Mouse (Mus musculus) myocyte (in vitro differentiated cells): ENCODE data around the gene BC030499. TPM values are rescaled to one million over a fixed set of nuclear protein-coding genes. Genes with fewer than 3 reads are reported as not detected.

Experiments used
- H3K27me3 ChIP-seq: one replicate; pipeline ENCODE4 v1.6.1; 2011; ENCODE audit not compliant: control insufficient read depth, insufficient read depth, insufficient read length
- H3K36me3 ChIP-seq: one replicate; pipeline ENCODE4 v1.6.1; 2011; ENCODE audit not compliant: control insufficient read depth, insufficient read depth
- H3K4me2 ChIP-seq: one replicate; pipeline ENCODE4 v1.6.1; 2011; ENCODE audit warnings: low read depth, control low read depth
- H3K4me3 ChIP-seq: one replicate; pipeline ENCODE4 v1.5.1; 2011; ENCODE audit warnings: mild to moderate bottlenecking, control low read depth, moderate library complexity
- H3K79me2 ChIP-seq: one replicate; pipeline ENCODE4 v1.6.1; 2011; ENCODE audit not compliant: control insufficient read depth, insufficient read depth
- H3ac ChIP-seq: one replicate; pipeline ENCODE4 v1.6.1; 2011; ENCODE audit not compliant: control insufficient read depth, insufficient read length
- CEBPB ChIP-seq: IDR thresholded peaks from 2 replicates; pipeline ENCODE4 v1.6.1; 2011; ENCODE audit warnings: mild to moderate bottlenecking, moderate library complexity; ENCODE audit not compliant: poor library complexity, insufficient read depth, severe bottlenecking
- E2F4 ChIP-seq: IDR thresholded peaks from one replicate; pipeline ENCODE4 v1.6.1; 2011; ENCODE audit warnings: mild to moderate bottlenecking, control low read depth, moderate library complexity; ENCODE audit not compliant: insufficient read depth
- MAX ChIP-seq: IDR thresholded peaks from one replicate; pipeline ENCODE4 v1.6.1; 2011; ENCODE audit warnings: low read depth, mild to moderate bottlenecking, control low read depth
- MYOD1 ChIP-seq, 3 experiments: IDR thresholded peaks; one replicate each; pipeline ENCODE4 v1.6.1; 2011; ENCODE audit warnings: control low read depth in 2 of 3, low read depth in 2 of 3, mild to moderate bottlenecking in 2 of 3, moderate library complexity in 1 of 3; ENCODE audit not compliant: insufficient read length in 2 of 3, control insufficient read depth in 1 of 3
- MYOG ChIP-seq, 3 experiments: IDR thresholded peaks; one replicate each; pipeline ENCODE4 v1.6.1; 2011; ENCODE audit warnings: control low read depth in 2 of 3, low read depth in 2 of 3, mild to moderate bottlenecking in 2 of 3; ENCODE audit not compliant: insufficient read length in 2 of 3, control insufficient read depth in 1 of 3, insufficient read depth in 1 of 3
- POLR2A ChIP-seq: IDR thresholded peaks from one replicate; pipeline ENCODE4 v1.6.1; 2011; ENCODE audit warnings: low read depth, mild to moderate bottlenecking, control low read depth, moderate library complexity; ENCODE audit not compliant: insufficient read length
- POLR2AphosphoS2 ChIP-seq: IDR thresholded peaks from one replicate; pipeline ENCODE4 v1.6.1; 2011; ENCODE audit warnings: low read depth, control low read depth; ENCODE audit not compliant: insufficient read length
- REST ChIP-seq: IDR thresholded peaks from one replicate; pipeline ENCODE4 v1.6.1; 2011; ENCODE audit warnings: mild to moderate bottlenecking, control low read depth, moderate library complexity; ENCODE audit not compliant: insufficient read depth, insufficient read length
- SRF ChIP-seq: IDR thresholded peaks from one replicate; pipeline ENCODE4 v1.6.1; 2011; ENCODE audit warnings: low read depth; ENCODE audit not compliant: control insufficient read depth, insufficient read length
- TCF12 ChIP-seq: IDR thresholded peaks from one replicate; pipeline ENCODE4 v1.6.1; 2011; ENCODE audit warnings: mild to moderate bottlenecking, control low read depth; ENCODE audit not compliant: poor library complexity, insufficient read depth, severe bottlenecking
- TCF3 ChIP-seq: IDR thresholded peaks from one replicate; pipeline ENCODE4 v1.6.1; 2011; ENCODE audit warnings: low read depth, control low read depth; ENCODE audit not compliant: insufficient read length
- USF1 ChIP-seq: IDR thresholded peaks from one replicate; pipeline ENCODE4 v1.6.1; 2011; ENCODE audit warnings: low read depth, mild to moderate bottlenecking, control low read depth, moderate library complexity
- polyA plus RNA-seq: library from polyadenylated mRNA; unstranded; fragments of >200 nt; fragmentation: generic; extraction: Trizol; gene quantifications from one replicate; pipeline ENCODE4 v1.2.1, GENCODE M21; 2012; ENCODE audit warnings: missing spikeins

Gene BC030499
- polyA plus RNA-seq, 1 experiment, result 0.20 TPM

- H3K4me3 ChIP-seq, result no peak overlapping the region
- peak; percentile 45 for TF ChIP-seq REST
- no peak for TF ChIP-seq MAX
- TF ChIP-seq USF1, result no peak
- no peak for TF ChIP-seq E2F4
- H3K36me3 ChIP-seq, result peaks cover 5% of the 10 kb centered on the region
- no peak overlapping the region for H3ac ChIP-seq
- H3K4me2 ChIP-seq, result no peak overlapping the region
- no peaks in the 10 kb centered on the region for H3K79me2 ChIP-seq
- H3K27me3 ChIP-seq, result no peaks in the 10 kb centered on the region
These were observed 42.0 kb downstream of the BC030499 start for GRCm38 (mm10) chr11:78332676-78333075.

GRCm38 (mm10) chr11:78333992-78334391 is 43.4 kb downstream of the BC030499 start:
- H3ac ChIP-seq, result no peak overlapping the region
- H3K4me2 ChIP-seq, result no peak overlapping the region
- no peak for TF ChIP-seq TCF12
- H3K79me2 ChIP-seq, result no peaks in the 10 kb centered on the region
- H3K4me3 ChIP-seq, result no peak overlapping the region
- no peaks in the 10 kb centered on the region for H3K27me3 ChIP-seq
- peaks cover 11% of the 10 kb centered on the region for H3K36me3 ChIP-seq

- no peak overlapping the region for H3ac ChIP-seq
- H3K79me2 ChIP-seq, result no peaks in the 10 kb centered on the region
- H3K27me3 ChIP-seq, result no peaks in the 10 kb centered on the region
- peaks cover 11% of the 10 kb centered on the region for H3K36me3 ChIP-seq
- no peak overlapping the region for H3K4me2 ChIP-seq
- TF ChIP-seq POLR2A (no peak), MYOD1 (IDR thresholded peaks at IDR 0.05; ENCODE audit: control insufficient read depth in 1 of 3, insufficient read length in 2 of 3, low read depth in 2 of 3) (peak in 2 of 3 experiments; percentile 9 to 54)
- no peak overlapping the region for H3K4me3 ChIP-seq
These were observed 46.4 kb downstream of the BC030499 start for GRCm38 (mm10) chr11:78337040-78337439.

- Histone ChIP-seq H3K4me3 (no peak overlapping the region), H3K4me2 (no peak overlapping the region), H3K36me3 (peaks cover 7% of the 10 kb centered on the region), H3K79me2 (no peaks in the 10 kb centered on the region), H3K27me3 (no peaks in the 10 kb centered on the region), H3ac (no peak overlapping the region)
- TF ChIP-seq POLR2A, result no peak
- TF ChIP-seq MYOD1 (IDR thresholded peaks at IDR 0.05; ENCODE audit: control insufficient read depth in 1 of 3, insufficient read length in 2 of 3, low read depth in 2 of 3), result no peak
- TF ChIP-seq REST, result no peak
- TF ChIP-seq CEBPB, result no peak
- TF ChIP-seq POLR2AphosphoS2, result no peak
- no peak for TF ChIP-seq E2F4
- no peak for TF ChIP-seq TCF3
- TF ChIP-seq USF1, result no peak
- no peak for TF ChIP-seq TCF12
These were observed 51.1 kb downstream of the BC030499 start for GRCm38 (mm10) chr11:78341702-78342101.

GRCm38 (mm10) chr11:78343381-78344327 is 53.0 kb downstream of the BC030499 start, which contains the start of gene Unc119:
Gene Unc119, plus strand, starts transcription at chr11:78343482.
- peaks cover 4% of the 10 kb centered on the region for H3K36me3 ChIP-seq
- H3ac ChIP-seq, result peak within 1 kb of the TSS; percentile 27
- peak within 1 kb of the TSS; percentile 13 for H3K4me3 ChIP-seq
- H3K79me2 ChIP-seq, result no peaks in the 10 kb centered on the region
- H3K27me3 ChIP-seq, result no peaks in the 10 kb centered on the region
- TF ChIP-seq MAX, result no peak
- no peak for TF ChIP-seq TCF3
- no peak for TF ChIP-seq CEBPB
- TF ChIP-seq TCF12, result no peak
- peak in 1 of 3 experiments; percentile 4 for TF ChIP-seq MYOG (IDR thresholded peaks at IDR 0.05; ENCODE audit: control insufficient read depth in 1 of 3, insufficient read depth in 1 of 3, insufficient read length in 2 of 3, low read depth in 2 of 3)
- peak; percentile 78 for TF ChIP-seq POLR2A
- TF ChIP-seq REST, result no peak
- TF ChIP-seq MYOD1 (IDR thresholded peaks at IDR 0.05; ENCODE audit: control insufficient read depth in 1 of 3, insufficient read length in 2 of 3, low read depth in 2 of 3), result peak in 1 of 3 experiments; percentile 29
- TF ChIP-seq SRF, result no peak
- TF ChIP-seq POLR2AphosphoS2, result peak; percentile 49
- no peak for TF ChIP-seq USF1
- TF ChIP-seq E2F4, result no peak
- H3K4me2 ChIP-seq, result peak within 1 kb of the TSS; percentile 84
